Mouse (Mus musculus) liver, embryonic 14.5 days (tissue): ENCODE data around the gene Fxyd1. TPM values are rescaled to one million over a fixed set of nuclear protein-coding genes. Genes with fewer than 3 reads are reported as not detected.

Experiments
- ATAC-seq: fragments of 200-750 bp; cut with Nextera tagmentation; 2 replicates; pipeline ENCODE4 v1.8.0; 2017; ENCODE audit warnings: moderate number of reproducible peaks, mild to moderate bottlenecking, moderate library complexity; ENCODE audit not compliant: insufficient read depth
- DNase-seq, 3 experiments: peaks; one replicate each; pipeline ENCODE4 v3.0.0-alpha.2; 2012 to 2013; ENCODE audit warnings: low read depth in 3 of 3, low spot score in 3 of 3
- H3K27ac ChIP-seq: fragments of 300-500 bp; sonication (generic); 2 replicates; pipeline ENCODE4 v1.5.1; 2014; ENCODE audit warnings: moderate library complexity, mild to moderate bottlenecking, control low read depth, inconsistent platforms
- H3K27me3 ChIP-seq: fragments of 300-500 bp; sonication (generic); 2 replicates; pipeline ENCODE4 v1.6.1; 2014; ENCODE audit warnings: mild to moderate bottlenecking, low read length, moderate library complexity; ENCODE audit not compliant: control insufficient read depth, insufficient read depth
- H3K36me3 ChIP-seq: fragments of 300-500 bp; sonication (generic); replicated peaks from 2 replicates; pipeline ENCODE4 v1.6.1; 2014; ENCODE audit warnings: low read depth; ENCODE audit not compliant: control insufficient read depth, insufficient read depth
- H3K4me1 ChIP-seq, 2 experiments: fragments of 200-500 bp in 1 of 2; fragments of 300-500 bp in 1 of 2; sonication (generic) in 1 of 2; replicated peaks; 2 replicates each; pipeline ENCODE4 v1.6.1; 2012 to 2014; ENCODE audit warnings: antibody characterized with exemption in 1 of 2, inconsistent platforms in 1 of 2, low read length in 1 of 2; ENCODE audit not compliant: control insufficient read depth in 2 of 2, insufficient read depth in 2 of 2
- H3K4me2 ChIP-seq: fragments of 300-500 bp; sonication (generic); 2 replicates; pipeline ENCODE4 v1.6.1; 2014; ENCODE audit warnings: low read depth, mild to moderate bottlenecking, control low read depth, moderate library complexity
- H3K4me3 ChIP-seq, 2 experiments: fragments of 200-500 bp in 1 of 2; fragments of 300-500 bp in 1 of 2; sonication (generic) in 1 of 2; 2 replicates each; pipeline ENCODE4 v1.5.1; 2012 to 2014; ENCODE audit warnings: low read depth in 2 of 2, low read length in 2 of 2, mild to moderate bottlenecking in 2 of 2, control low read depth in 1 of 2, inconsistent platforms in 1 of 2, moderate library complexity in 1 of 2; ENCODE audit not compliant: insufficient read depth in 1 of 2
- H3K9ac ChIP-seq: fragments of 300-500 bp; sonication (generic); replicated peaks from 2 replicates; pipeline ENCODE4 v1.6.1; 2014; ENCODE audit warnings: mild to moderate bottlenecking, control low read depth, moderate library complexity
- H3K9me3 ChIP-seq: fragments of 300-500 bp; sonication (generic); 2 replicates; pipeline ENCODE4 v1.6.1; 2016; ENCODE audit warnings: low read length, mixed read lengths; ENCODE audit not compliant: control insufficient read depth
- CTCF ChIP-seq: IDR thresholded peaks from 2 replicates; pipeline ENCODE4 v1.5.1; 2016; ENCODE audit warnings: antibody characterized with exemption, low read depth, control low read depth
- EP300 ChIP-seq: IDR thresholded peaks from 2 replicates; pipeline ENCODE4 v1.6.1; 2016; ENCODE audit warnings: antibody characterized with exemption, low read depth
- WGBS: fragments of 180-500 bp; shearing (Covaris S2); extraction: QIAGEN DNeasy Blood & Tissue Kit; methylation state at CpG from one replicate; pipeline ENCODE4 v1.1.7; 2014; ENCODE audit not compliant: insufficient replicate concordance; 5-methylcytosine and 5-hydroxymethylcytosine counted together
- polyA plus RNA-seq, 2 experiments: library from polyadenylated mRNA; depleted of rRNA in 1 of 2; stranded (reverse) in 1 of 2; unstranded in 1 of 2; fragments of >200 nt; fragmentation: Nextera tagmentation in 1 of 2; extraction: Ambion mirVana in 1 of 2; gene quantifications; 2 replicates each; pipeline versions ENCODE4 v1.2.1 to v1.2.3; 2012 to 2014

Fxyd1 gene
- polyA plus RNA-seq, 2 experiments, result 33.0 to 61.9 TPM

DNA sequence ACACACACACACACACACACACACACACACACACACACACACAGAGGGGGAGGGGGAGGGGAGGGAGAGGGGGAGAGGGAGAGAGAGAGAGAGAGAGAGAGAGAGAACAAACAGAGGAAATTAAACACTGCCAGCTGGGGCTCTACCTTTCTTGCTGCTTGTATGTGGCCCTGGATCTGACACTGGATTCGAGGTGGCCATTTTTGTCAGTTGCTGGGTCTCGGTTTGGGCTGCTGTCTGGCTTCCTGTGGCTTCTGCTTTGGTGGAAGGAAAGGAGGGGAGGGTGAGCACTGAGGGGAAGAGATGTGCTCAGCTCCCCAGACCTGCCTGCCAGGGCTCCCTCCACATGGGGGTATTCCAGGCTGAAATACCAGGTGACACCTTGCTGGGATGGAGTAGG lies 19.3 kb downstream of the Fxyd1 start:
- no peak for TF ChIP-seq EP300
- TF ChIP-seq CTCF, result no peak
- H3K4me1 ChIP-seq, result peaks cover 0 to 13% of the 10 kb centered on the region in 2 experiments; a peak in 2 of 4 replicates
- no peak overlapping the region for H3K9ac ChIP-seq
- H3K27me3 ChIP-seq, result no peaks in the 10 kb centered on the region; the same call in 1 of the 2 replicates
- no peaks in the 10 kb centered on the region for H3K36me3 ChIP-seq
- no peaks in the 10 kb centered on the region for H3K9me3 ChIP-seq
- no peak overlapping the region for H3K4me2 ChIP-seq
- ATAC-seq (no peak), DNase-seq (no peak)
- no peak overlapping the region for H3K27ac ChIP-seq
- WGBS, result 17% methylated on average over 2 of the region's 2 CpGs
- H3K4me3 ChIP-seq, result no peak overlapping the region

DNA sequence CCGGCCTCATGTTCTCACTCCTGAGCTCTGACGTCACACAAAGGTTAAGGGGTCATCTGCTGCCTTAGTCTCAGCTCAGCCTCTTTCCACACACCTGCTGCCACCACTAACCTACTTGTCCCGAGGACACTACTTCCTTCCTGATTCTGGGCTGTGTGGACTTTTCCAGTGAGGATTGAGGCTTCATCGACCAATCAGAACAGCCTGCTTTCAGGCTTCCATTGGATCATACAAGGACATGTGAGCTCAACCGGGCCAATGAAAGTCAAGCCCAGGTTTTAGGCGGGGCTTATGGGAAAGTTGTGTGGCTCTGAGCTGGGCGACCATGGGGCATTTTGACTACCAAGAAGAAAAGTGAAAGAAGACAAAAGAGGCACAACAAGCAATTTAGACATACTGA lies 20.1 kb downstream of the Fxyd1 start:
- Histone ChIP-seq H3K27ac (no peak overlapping the region), H3K27me3 (no peaks in the 10 kb centered on the region; the same call in 1 of the 2 replicates), H3K4me1 (peaks cover 0 to 17% of the 10 kb centered on the region in 2 experiments; a peak in 2 of 4 replicates), H3K4me3 (no peak overlapping the region), H3K36me3 (no peaks in the 10 kb centered on the region), H3K9me3 (no peaks in the 10 kb centered on the region), H3K9ac (no peak overlapping the region), H3K4me2 (no peak overlapping the region)
- no peak for DNase-seq
- no peak for ATAC-seq
- 47% methylated on average over 7 of the region's 7 CpGs for WGBS
- TF ChIP-seq EP300 (no peak), CTCF (no peak)

GRCm38 (mm10) chr7:31035291-31035690 lies 21.7 kb downstream of the Fxyd1 start:
- H3K9me3 ChIP-seq, result no peaks in the 10 kb centered on the region
- no peaks in the 10 kb centered on the region for H3K36me3 ChIP-seq
- H3K27me3 ChIP-seq, result no peaks in the 10 kb centered on the region
- no peak overlapping the region for H3K4me2 ChIP-seq
- H3K9ac ChIP-seq, result no peak overlapping the region
- ATAC-seq (no peak), DNase-seq (no peak)
- no peak overlapping the region for H3K4me3 ChIP-seq
- peaks cover 0 to 17% of the 10 kb centered on the region in 2 experiments; a peak in 2 of 4 replicates for H3K4me1 ChIP-seq
- no peak for TF ChIP-seq CTCF
- TF ChIP-seq EP300, result no peak
- H3K27ac ChIP-seq, result no peak overlapping the region
- 63% methylated on average over 11 of the region's 11 CpGs for WGBS

- no peaks in the 10 kb centered on the region for H3K27me3 ChIP-seq
- WGBS, result 42% methylated on average over 11 of the region's 11 CpGs
- no peak for DNase-seq
Observed at GRCm38 (mm10) chr7:31034789-31035188, 22.2 kb downstream of the Fxyd1 start.

GRCm38 (mm10) chr7:31033409-31034165 lies 23.4 kb downstream of the Fxyd1 start:
- no peak for TF ChIP-seq CTCF
- TF ChIP-seq EP300, result no peak
- Histone ChIP-seq H3K9me3 (no peaks in the 10 kb centered on the region), H3K4me2 (no peak overlapping the region), H3K4me3 (no peak overlapping the region), H3K27me3 (no peaks in the 10 kb centered on the region), H3K4me1 (peaks cover 0 to 17% of the 10 kb centered on the region in 2 experiments; a peak in 2 of 4 replicates), H3K27ac (no peak overlapping the region), H3K36me3 (no peaks in the 10 kb centered on the region), H3K9ac (no peak overlapping the region)
- ATAC-seq (no peak), DNase-seq (no peak)
- 27% methylated on average over 9 of the region's 9 CpGs for WGBS

More at GRCm38 (mm10) chr7:31034789-31035188, 22.2 kb downstream of the Fxyd1 start:
- H3K9ac ChIP-seq, result no peak overlapping the region
- TF ChIP-seq EP300, result no peak
- TF ChIP-seq CTCF, result peak; percentile 72
- no peaks in the 10 kb centered on the region for H3K9me3 ChIP-seq
- peaks cover 0 to 17% of the 10 kb centered on the region in 2 experiments; a peak in 2 of 4 replicates for H3K4me1 ChIP-seq
- no peak overlapping the region for H3K4me3 ChIP-seq
- no peak overlapping the region for H3K27ac ChIP-seq
- no peak overlapping the region for H3K4me2 ChIP-seq
- H3K36me3 ChIP-seq, result no peaks in the 10 kb centered on the region
- no peak for ATAC-seq
